Mouse (Mus musculus): ENCODE measurements around the gene Per3.

Per3 gene

DNA sequence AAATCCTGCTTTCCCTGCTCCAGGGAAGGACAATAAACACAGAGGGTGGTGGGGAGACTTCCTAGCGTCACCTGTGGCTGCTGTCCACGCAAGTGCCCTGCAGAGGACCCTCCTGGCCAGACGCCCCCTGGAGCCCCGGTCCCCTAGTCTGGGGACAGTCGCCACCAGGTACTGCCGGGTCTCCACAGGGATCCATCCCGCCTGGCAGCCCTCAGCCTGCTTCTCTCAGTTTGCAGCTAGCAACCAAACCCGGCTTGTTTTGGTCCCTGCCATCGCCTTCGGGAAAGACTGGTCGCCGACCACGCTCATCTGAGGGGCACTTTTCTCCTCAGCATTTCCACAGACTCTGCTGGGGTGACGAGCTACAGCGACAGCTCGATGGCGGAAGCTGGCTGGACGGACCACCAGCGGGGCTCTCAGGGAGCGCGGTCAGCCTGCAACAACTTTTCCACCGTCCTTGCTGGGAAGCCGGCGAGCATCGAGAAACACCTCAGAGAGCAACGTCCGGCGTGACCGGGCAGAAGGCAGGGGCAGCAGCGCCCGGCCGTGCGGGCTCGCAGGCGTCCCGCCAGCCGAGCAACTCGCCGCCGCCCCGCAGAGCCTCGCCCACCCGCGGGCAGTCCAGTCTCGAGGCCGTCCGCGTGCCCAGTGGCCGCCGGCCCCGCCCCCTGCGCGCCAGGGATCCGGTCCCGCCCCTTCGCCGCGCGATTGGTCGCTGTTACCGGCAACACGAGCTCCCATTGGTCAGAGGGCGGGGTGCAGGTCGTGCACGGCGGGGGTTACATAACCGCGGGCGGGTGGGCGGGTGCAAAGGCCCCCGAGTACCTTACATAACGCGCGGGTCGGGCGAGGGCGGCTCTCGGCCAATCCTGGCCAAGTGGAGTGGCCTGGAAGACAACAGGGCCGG, at the start of gene Per3:
Gene Per3, minus strand, starts transcription at position 629 of the 907 bp plus-strand sequence.
- WGBS, result under 1% methylated on average over 79 of the region's 79 CpGs

DNA sequence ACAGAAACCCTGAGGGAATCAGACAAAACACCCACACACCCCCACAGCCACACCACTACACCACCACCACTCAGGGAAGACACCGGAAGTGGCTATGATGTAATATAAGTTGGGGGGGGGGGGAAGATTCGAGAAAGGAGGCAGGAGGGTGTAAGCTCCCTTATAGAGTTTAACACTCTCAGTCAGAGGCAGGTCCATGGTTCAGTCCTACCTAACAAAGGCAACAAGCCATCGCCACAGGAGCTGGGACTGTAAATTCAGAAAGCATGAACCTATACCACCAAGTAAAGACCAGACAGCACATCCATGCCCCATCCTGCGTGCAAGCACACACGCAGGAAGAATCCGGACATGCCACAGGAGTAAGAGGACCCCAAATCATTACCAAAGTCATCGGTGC, 44.8 kb upstream of the Per3 start, which contains the start of gene Gm13090:
Gene Gm13090, plus strand, starts transcription at position 301 of the 400 bp plus-strand sequence.
- WGBS, result 60% methylated on average over 7 of the region's 7 CpGs

- 71% methylated on average over 14 of the region's 14 CpGs for WGBS
These were observed 44.4 kb upstream of the Per3 start for GRCm38 (mm10) chr4:151088819-151089218.

DNA sequence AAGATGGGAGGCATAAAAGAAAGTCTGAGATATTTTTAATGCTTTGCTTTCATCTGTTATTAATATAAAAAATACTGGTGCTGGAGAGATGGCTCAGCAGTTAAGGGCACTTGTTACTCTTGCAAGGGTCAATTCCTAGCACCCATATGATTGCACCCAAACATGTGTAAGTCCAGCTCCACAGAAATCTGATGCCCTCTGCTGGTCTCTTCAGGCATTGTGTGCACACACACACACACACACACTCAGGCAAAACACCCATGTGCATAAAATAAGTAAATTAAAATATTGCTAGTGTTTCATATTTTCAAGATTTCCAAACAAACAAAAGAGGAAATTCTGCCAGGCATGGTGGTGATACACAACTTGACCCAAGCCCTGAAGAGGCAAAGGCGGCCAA, 42.9 kb upstream of the Per3 start:
- 98% methylated on average over 1 of the region's 1 CpGs for WGBS

- 64% methylated on average over 5 of the region's 5 CpGs for WGBS
These were observed 38.6 kb upstream of the Per3 start for GRCm38 (mm10) chr4:151083027-151083426.

- 57% methylated on average over 13 of the region's 13 CpGs for WGBS
These were observed 37.5 kb upstream of the Per3 start for GRCm38 (mm10) chr4:151081977-151082376.

- WGBS, result 76% methylated on average over 2 of the region's 2 CpGs
These were observed 36.9 kb upstream of the Per3 start for GRCm38 (mm10) chr4:151081355-151081754.

- 92% methylated on average over 15 of the region's 15 CpGs for WGBS
These were observed 30.4 kb upstream of the Per3 start for GRCm38 (mm10) chr4:151074817-151075216.

- WGBS, result 46% methylated on average over 13 of the region's 13 CpGs
These were observed 28.8 kb upstream of the Per3 start for GRCm38 (mm10) chr4:151073108-151073744.

DNA sequence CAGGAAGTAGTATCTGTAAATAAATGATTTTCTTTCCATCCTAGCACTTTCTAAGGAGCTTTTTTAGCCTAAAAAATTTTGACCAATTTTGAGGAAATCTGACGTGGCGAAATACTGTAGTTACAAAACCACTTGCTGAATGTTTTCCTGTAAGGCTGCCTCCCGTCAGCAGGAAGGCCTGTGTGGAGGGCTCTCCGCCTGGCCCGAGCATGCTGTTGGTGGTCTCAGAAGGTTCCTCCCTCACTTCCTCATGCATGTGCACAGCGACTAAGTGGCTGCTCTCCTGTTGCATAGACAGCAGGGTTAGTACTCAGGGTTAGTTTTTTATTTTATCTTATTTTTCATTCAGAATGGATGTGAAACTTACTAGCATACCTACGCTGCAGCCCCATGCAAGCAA, 26.5 kb upstream of the Per3 start:
- WGBS, result 74% methylated on average over 7 of the region's 7 CpGs

GRCm38 (mm10) chr4:151068751-151069150, 24.3 kb upstream of the Per3 start:
- 40% methylated on average over 4 of the region's 4 CpGs for WGBS

DNA sequence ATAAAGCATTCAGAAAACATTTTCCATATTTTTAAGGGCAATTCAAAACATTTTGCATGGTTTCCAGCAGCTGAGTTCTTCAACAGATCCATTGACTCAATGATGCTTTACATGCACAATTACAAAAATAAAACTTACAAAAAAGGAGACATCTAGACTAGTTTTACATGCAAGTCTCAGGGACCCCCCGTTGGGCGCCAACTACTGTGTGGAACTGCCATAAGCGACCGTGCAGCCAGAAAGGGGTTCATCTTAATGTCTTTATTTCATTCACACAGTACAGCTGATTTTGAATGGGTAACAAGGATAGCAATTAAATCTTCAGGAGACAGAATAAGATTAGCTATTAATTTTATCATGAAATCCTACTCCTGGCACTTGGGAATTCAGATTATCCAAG, 15.1 kb upstream of the Per3 start:
- 94% methylated on average over 4 of the region's 4 CpGs for WGBS

DNA sequence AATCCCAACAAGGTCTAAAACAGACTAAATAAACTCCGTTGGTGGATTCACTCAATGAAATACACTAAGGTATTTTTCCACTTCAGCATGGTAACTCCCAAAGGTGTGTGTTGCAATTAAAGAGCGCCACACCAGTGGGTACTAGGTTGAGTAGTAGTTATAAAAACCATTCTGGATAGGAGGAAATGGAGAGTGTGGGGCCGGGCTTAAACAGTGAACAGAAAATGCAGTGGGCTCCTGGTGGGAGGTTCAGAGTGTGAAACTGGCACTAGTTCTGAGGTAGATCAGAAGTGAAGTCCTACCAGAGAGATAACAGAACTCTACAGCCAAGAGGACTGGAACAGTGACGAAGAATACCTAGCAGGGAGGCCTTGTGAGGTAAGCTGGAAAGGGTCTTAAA, 14.2 kb upstream of the Per3 start:
- WGBS, result 74% methylated on average over 4 of the region's 4 CpGs

DNA sequence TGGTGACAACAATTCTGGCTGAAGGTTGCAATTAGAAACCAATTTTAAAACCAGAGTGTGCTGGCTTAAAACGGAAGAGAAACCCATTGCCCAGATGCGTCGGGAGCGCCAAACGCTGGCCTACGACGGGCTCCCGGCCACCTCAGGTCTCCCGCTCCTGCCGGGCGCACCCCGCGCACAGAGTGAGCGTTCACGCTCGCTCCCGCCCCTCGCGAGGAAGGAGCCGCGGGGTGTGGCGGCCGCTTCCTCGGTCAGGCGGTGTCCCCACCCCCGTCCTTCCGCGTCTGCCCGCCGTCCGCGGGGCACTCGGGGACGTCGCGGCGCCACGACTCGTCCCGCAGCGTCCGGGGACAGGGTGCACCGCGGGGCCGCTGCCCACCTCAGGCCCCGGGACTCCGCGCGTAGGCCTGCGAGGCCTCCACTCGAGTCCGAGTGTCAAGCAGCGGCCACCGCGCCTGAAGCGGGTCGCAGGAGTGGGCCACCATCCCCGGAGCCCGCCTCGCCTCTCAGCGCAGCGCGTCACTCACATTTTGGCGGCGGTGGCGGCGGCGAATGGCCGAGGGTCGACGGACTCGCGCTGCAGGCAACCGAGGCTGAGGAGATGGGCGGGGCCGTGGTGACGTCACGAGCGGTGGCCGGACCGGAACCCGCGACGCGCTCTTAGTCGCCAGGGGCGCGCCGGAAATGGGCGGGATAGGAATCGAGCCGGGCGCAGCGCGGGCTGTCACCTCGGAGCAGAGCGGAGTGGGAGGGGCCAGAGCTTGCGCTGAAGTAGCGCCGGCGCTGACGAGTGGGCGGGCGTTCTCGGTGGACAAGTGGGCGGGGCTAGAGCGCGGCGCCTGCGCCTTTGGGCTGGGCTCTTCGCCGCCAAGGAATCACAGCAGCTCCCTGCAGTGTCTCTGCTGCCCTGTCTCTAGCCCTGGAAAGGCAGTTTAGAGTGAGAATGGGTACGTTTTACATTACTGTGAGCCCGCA, 13.2 kb upstream of the Per3 start, which contains the start of gene Vamp3:
Gene Vamp3, minus strand, starts transcription at position 617 of the 975 bp plus-strand sequence.
- WGBS, result under 1% methylated on average over 114 of the region's 114 CpGs

GRCm38 (mm10) chr4:151051162-151051561, 6.7 kb upstream of the Per3 start:
- WGBS, result 36% methylated on average over 1 of the region's 1 CpGs

DNA sequence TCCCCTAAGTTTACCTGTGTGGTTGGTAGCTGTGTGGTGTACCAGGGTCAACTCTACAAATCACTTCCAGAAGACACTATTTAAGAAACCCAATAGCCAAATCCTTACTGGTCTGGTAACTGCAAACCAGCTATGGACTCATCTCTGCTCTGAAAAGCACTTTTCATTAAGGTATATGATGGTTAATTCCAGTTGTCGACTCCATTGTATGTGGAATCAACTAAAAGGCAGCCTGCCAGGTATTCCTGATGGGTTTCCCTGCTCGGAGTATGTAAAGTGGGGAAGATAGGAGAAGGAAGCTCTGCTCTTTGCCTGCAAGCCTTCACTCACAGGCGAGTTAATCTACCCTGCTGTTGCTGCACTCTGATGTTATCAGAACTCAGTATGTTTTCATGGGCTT, 2.1 kb upstream of the Per3 start:
- 83% methylated on average over 3 of the region's 3 CpGs for WGBS

DNA sequence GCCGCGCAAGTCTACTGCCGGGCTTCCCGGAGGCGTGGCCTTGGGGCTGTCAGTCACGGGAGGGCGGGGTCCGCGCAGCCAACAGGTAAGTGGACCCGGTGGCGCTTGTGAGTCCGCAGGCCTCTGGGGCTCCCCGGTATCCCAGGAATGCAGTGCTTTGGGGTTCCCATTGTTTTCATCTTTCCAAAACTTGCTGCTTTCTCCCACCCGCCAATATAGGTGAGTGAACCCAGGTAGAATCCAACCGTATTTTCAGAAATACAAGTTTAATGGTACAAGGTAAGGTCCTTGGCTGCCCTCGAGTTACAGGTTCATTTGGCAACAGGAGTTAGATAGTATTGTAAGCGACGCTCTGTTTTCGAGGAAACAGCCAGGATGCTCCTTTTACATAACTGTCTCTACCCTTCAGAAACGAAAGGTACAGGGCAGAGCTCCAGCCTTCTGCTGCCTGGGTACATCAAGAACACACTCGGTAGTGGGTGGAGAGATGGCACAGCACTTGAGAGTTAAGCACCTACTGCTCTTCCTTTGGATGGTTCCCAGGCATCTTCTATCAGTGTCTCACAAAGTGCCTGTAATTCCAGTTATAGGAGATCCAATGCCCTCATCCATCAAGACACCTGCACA, 592 bp upstream of the Per3 start:
- 2% methylated on average over 21 of the region's 21 CpGs for WGBS

GRCm38 (mm10) chr4:151043281-151043680, 1.2 kb downstream of the Per3 start:
- 15% methylated on average over 5 of the region's 5 CpGs for WGBS

- 53% methylated on average over 5 of the region's 5 CpGs for WGBS
These were observed 3.0 kb downstream of the Per3 start for GRCm38 (mm10) chr4:151041506-151041905.

DNA sequence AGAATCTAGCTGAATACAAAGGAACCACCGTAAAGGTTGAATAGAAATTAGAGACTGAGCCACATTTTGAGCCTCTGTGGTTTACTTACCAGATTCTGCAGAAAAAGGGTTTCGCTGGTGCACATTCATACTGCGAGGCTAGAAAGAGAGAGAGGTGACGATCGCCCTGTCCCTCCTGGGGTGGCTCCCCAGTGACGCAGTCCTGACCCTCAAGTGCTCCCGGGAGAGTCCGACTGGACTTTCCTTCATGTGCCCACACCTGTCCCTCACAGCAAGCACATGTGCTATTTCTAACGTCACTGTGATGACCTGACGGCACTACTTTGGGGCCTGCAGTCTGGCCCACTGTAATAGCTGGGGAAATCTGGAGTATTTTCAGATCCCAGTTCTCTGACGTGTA, 6.7 kb downstream of the Per3 start:
- WGBS, result 94% methylated on average over 11 of the region's 11 CpGs

- 96% methylated on average over 7 of the region's 7 CpGs for WGBS
These were observed 7.9 kb downstream of the Per3 start for GRCm38 (mm10) chr4:151036521-151036920.

All from cerebral cortex, adult 2 months (tissue).